Mouse (Mus musculus): ENCODE data around the gene Adamts7. TPM values are rescaled to one million over a fixed set of nuclear protein-coding genes. Genes with fewer than 3 reads are reported as not detected.

Gene Adamts7
- polyA plus RNA-seq, 1 experiment from 2014 or later = 3.2 TPM

DNA sequence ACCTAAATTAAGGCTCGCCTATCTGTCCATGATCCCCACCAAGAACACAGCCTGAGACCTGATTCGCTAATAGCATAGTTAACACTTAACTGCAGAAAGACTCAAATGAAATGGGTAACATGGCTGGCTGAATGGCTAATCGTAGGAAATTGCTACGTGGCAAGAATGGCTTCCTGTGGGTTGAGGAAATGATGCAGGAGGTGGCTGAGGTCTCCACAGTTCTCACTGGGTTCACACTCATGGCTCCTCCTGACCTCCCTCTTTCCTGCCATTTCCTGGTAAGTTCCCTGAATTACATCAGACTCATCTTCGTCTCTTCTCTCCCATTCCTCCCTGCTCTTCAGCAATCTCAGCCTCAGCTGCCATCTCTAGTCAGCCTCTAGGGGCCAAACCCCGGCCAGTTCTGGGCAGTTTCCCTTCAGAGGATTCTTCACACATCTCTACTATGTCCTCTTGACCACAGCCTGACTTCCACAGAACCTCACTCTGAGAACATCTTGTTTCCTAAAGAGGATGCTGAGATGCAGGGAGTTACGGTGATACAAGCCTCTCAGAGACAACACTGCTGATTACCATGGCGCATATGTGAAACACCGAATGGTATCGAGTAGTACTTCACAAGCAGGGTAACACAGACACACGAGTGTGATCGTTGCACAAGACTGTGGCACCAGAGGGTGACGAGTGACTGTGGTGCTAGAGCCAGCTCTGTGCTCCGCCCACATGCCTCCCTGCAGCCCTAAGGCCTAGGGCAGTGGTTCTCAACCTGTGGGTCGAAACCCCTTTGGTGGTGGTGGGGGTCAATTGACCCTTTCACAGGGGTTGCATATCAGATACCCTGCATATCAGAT lies 81.7 kb downstream of the Adamts7 start:
- 83% methylated on average over 15 of the region's 15 CpGs for WGBS
- TF ChIP-seq EP300 (optimal IDR thresholded peaks at IDR 0.05) (no peak), CTCF (IDR thresholded peaks at IDR 0.05; ENCODE audit: low read depth) (no peak)
- Histone ChIP-seq H3K27me3 (ENCODE audit: control insufficient read depth, insufficient read depth, low read length) (no peaks in the 10 kb centered on the region), H3K4me3 (ENCODE audit: low read depth, low read length) (no peak overlapping the region), H3K4me2 (replicated peaks; ENCODE audit: low read depth) (no peak overlapping the region), H3K36me3 (ENCODE audit: control insufficient read depth, insufficient read depth, low read length) (peaks cover 16% of the 10 kb centered on the region), H3K27ac (replicated peaks) (no peak overlapping the region), H3K4me1 (replicated peaks; ENCODE audit: control insufficient read depth, insufficient read depth) (no peaks in the 10 kb centered on the region), H3K9ac (ENCODE audit: low read length) (no peak overlapping the region), H3K9me3 (ENCODE audit: control insufficient read depth, low read length) (no peaks in the 10 kb centered on the region)
- ATAC-seq (ENCODE audit: low FRiP score, low TSS enrichment) = no peak
- no peak for DNase-seq (ENCODE audit: low spot score)

DNA sequence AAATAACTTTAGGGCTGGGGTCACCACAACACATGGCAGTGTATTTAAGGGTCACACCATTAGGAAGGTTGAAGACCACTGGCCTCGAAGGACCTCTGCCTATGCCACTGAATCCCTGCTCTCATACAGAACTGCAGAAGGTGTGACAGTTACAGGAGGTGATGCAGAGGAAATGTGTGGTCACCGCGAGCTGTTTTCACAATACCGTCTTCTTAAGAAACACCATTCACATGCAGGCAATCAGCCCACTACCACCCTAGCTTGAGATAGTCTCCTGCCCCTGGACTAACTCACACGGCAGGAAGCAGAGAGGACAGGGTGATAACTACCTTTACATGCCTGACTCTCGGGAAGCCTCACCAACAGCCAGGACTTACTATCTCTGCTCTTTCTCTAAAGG lies 82.3 kb downstream of the Adamts7 start:
- Histone ChIP-seq H3K27me3 (ENCODE audit: control insufficient read depth, insufficient read depth, low read length) (no peaks in the 10 kb centered on the region), H3K4me1 (replicated peaks; ENCODE audit: control insufficient read depth, insufficient read depth) (no peaks in the 10 kb centered on the region), H3K4me3 (ENCODE audit: low read depth, low read length) (no peak overlapping the region), H3K4me2 (replicated peaks; ENCODE audit: low read depth) (no peak overlapping the region), H3K9me3 (ENCODE audit: control insufficient read depth, low read length) (no peaks in the 10 kb centered on the region), H3K36me3 (ENCODE audit: control insufficient read depth, insufficient read depth, low read length) (peaks cover 16% of the 10 kb centered on the region), H3K27ac (replicated peaks) (no peak overlapping the region), H3K9ac (ENCODE audit: low read length) (no peak overlapping the region)
- WGBS = 89% methylated on average over 6 of the region's 6 CpGs
- no peak for DNase-seq (ENCODE audit: low spot score)
- no peak for ATAC-seq (ENCODE audit: low FRiP score, low TSS enrichment)
- TF ChIP-seq CTCF (IDR thresholded peaks at IDR 0.05; ENCODE audit: low read depth) (no peak), EP300 (optimal IDR thresholded peaks at IDR 0.05) (no peak)

DNA sequence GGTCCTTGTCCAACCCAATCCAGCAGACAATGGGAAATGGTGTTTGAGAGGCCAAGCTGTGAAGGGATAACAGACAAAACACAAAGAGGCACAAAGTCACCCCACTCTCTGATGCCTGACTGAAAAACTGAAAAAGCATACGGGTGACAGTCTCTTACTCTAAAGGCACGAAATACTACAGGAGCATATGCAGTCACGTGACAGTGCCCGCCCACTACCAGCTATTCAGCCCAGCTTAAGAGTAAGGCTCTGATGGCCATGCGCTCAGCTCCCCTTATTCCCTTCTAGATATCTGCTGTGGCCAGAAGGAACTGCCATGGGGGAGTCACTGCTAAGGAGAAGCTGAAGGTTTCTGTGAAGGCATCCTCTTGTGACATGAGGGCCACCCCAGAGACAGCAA lies 82.9 kb downstream of the Adamts7 start:
- Histone ChIP-seq H3K36me3 (ENCODE audit: control insufficient read depth, insufficient read depth, low read length) (peaks cover 16% of the 10 kb centered on the region), H3K27ac (replicated peaks) (no peak overlapping the region), H3K27me3 (ENCODE audit: control insufficient read depth, insufficient read depth, low read length) (no peaks in the 10 kb centered on the region), H3K4me3 (ENCODE audit: low read depth, low read length) (no peak overlapping the region), H3K4me1 (replicated peaks; ENCODE audit: control insufficient read depth, insufficient read depth) (no peaks in the 10 kb centered on the region), H3K4me2 (replicated peaks; ENCODE audit: low read depth) (no peak overlapping the region), H3K9me3 (ENCODE audit: control insufficient read depth, low read length) (no peaks in the 10 kb centered on the region), H3K9ac (ENCODE audit: low read length) (no peak overlapping the region)
- TF ChIP-seq EP300 (optimal IDR thresholded peaks at IDR 0.05) = no peak
- TF ChIP-seq CTCF (IDR thresholded peaks at IDR 0.05; ENCODE audit: low read depth) = no peak
- DNase-seq (ENCODE audit: low spot score) (no peak), ATAC-seq (ENCODE audit: low FRiP score, low TSS enrichment) (no peak)
- WGBS = 89% methylated on average over 5 of the region's 5 CpGs

DNA sequence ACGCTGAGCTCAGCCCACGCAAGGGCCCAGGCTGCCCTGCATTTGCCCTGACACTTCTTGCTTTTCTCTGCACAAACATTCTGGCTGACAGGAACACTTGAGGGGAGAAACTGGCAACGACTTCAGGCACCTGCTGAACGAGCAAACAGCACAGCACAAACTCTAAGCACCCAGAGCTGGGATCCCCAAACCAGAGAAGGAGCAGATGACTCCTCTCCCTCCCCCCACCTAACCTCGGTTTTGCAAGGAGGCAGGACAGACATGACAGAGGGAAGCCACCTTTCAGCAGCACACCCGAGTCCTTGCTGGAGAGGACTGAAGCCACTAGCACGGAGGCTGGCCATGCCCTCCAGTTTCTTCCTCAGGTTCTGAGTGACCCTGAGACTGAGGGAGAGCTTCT lies 84.4 kb downstream of the Adamts7 start:
- WGBS = 74% methylated on average over 7 of the region's 7 CpGs
- no peaks in the 10 kb centered on the region for H3K4me1 ChIP-seq (replicated peaks; ENCODE audit: control insufficient read depth, insufficient read depth)
- H3K9ac ChIP-seq (ENCODE audit: low read length) = no peak overlapping the region
- no peak for TF ChIP-seq CTCF (IDR thresholded peaks at IDR 0.05; ENCODE audit: low read depth)
- TF ChIP-seq EP300 (optimal IDR thresholded peaks at IDR 0.05) = no peak
- no peak overlapping the region for H3K27ac ChIP-seq (replicated peaks)
- H3K36me3 ChIP-seq (ENCODE audit: control insufficient read depth, insufficient read depth, low read length) = peaks cover 16% of the 10 kb centered on the region
- ATAC-seq (ENCODE audit: low FRiP score, low TSS enrichment) (no peak), DNase-seq (ENCODE audit: low spot score) (no peak)
- H3K4me2 ChIP-seq (replicated peaks; ENCODE audit: low read depth) = no peak overlapping the region
- no peaks in the 10 kb centered on the region for H3K27me3 ChIP-seq (ENCODE audit: control insufficient read depth, insufficient read depth, low read length)
- no peak overlapping the region for H3K4me3 ChIP-seq (ENCODE audit: low read depth, low read length)
- H3K9me3 ChIP-seq (ENCODE audit: control insufficient read depth, low read length) = no peaks in the 10 kb centered on the region

DNA sequence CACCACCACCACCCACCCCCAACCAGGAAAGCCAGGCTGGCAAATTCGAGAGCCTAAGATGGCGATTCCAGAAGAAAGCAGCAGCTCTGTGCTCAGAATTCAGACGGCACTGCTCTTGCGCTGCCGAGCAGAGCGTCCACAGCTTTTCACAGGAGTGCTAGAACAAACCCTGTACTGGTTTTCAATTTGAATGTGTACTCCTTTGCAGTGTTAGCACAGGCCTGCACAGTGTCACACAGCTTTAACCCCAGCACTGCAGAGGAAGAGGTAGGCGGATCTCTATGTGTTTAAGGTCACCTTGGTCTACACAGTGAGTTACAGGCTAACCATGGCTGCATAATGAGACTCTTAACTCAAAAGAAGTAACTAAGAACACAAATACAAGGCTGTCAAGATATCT lies 85.5 kb downstream of the Adamts7 start:
- no peaks in the 10 kb centered on the region for H3K4me1 ChIP-seq (replicated peaks; ENCODE audit: control insufficient read depth, insufficient read depth)
- H3K27ac ChIP-seq (replicated peaks) = no peak overlapping the region
- H3K4me2 ChIP-seq (replicated peaks; ENCODE audit: low read depth) = no peak overlapping the region
- WGBS = 83% methylated on average over 7 of the region's 7 CpGs
- DNase-seq (ENCODE audit: low spot score) = no peak
- H3K9me3 ChIP-seq (ENCODE audit: control insufficient read depth, low read length) = no peaks in the 10 kb centered on the region
- H3K9ac ChIP-seq (ENCODE audit: low read length) = no peak overlapping the region
- H3K27me3 ChIP-seq (ENCODE audit: control insufficient read depth, insufficient read depth, low read length) = no peaks in the 10 kb centered on the region
- TF ChIP-seq EP300 (optimal IDR thresholded peaks at IDR 0.05) = no peak
- no peak for TF ChIP-seq CTCF (IDR thresholded peaks at IDR 0.05; ENCODE audit: low read depth)
- H3K4me3 ChIP-seq (ENCODE audit: low read depth, low read length) = no peak overlapping the region
- no peak for ATAC-seq (ENCODE audit: low FRiP score, low TSS enrichment)
- peaks cover 16% of the 10 kb centered on the region for H3K36me3 ChIP-seq (ENCODE audit: control insufficient read depth, insufficient read depth, low read length)

DNA sequence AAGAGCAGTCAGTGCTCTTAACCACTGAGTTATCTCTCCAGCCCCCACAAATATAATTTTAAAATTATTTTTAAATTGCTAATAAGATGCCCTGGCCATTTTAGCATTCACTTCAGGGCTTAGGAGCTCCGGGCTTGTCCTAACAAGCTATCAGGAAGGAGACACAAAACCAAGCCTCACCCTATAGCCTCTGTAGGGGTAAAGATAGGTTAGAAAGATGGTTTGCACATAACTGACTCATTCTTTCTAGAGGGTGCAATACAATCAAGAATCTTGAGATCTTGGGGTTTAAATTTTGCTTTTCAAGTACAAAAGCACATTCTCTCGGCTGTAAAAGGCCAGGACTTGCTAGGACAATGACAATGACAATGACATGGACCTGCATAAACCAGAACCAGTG lies 86.2 kb downstream of the Adamts7 start:
- Histone ChIP-seq H3K4me3 (ENCODE audit: low read depth, low read length) (no peak overlapping the region), H3K9ac (ENCODE audit: low read length) (no peak overlapping the region), H3K27ac (replicated peaks) (0 out of 2 replicates have a peak overlapping the region, but pooled peaks have one; percentile 18), H3K9me3 (ENCODE audit: control insufficient read depth, low read length) (no peaks in the 10 kb centered on the region), H3K27me3 (ENCODE audit: control insufficient read depth, insufficient read depth, low read length) (no peaks in the 10 kb centered on the region), H3K4me1 (replicated peaks; ENCODE audit: control insufficient read depth, insufficient read depth) (no peaks in the 10 kb centered on the region), H3K4me2 (replicated peaks; ENCODE audit: low read depth) (no peak overlapping the region), H3K36me3 (ENCODE audit: control insufficient read depth, insufficient read depth, low read length) (peaks cover 16% of the 10 kb centered on the region)
- no peak for TF ChIP-seq EP300 (optimal IDR thresholded peaks at IDR 0.05)
- no peak for TF ChIP-seq CTCF (IDR thresholded peaks at IDR 0.05; ENCODE audit: low read depth)
- ATAC-seq (ENCODE audit: low FRiP score, low TSS enrichment) (no peak), DNase-seq (ENCODE audit: low spot score) (no peak)
- WGBS = 73% methylated on average over 2 of the region's 2 CpGs
